Mouse (Mus musculus) skeletal muscle tissue, postnatal 0 days (tissue): ENCODE measurements around the gene Olfr119. TPM values are rescaled to one million over a fixed set of nuclear protein-coding genes. Genes with fewer than 3 reads are reported as not detected.

Experiments
- polyA plus RNA-seq: library from polyadenylated mRNA; unstranded; fragments of >200 nt; fragmentation: Nextera tagmentation; extraction: Ambion mirVana; gene quantifications from 2 replicates; pipeline ENCODE4 v1.2.1, GENCODE M21; 2015

Olfr119 gene
- polyA plus RNA-seq: not detected in 2 replicates

DNA sequence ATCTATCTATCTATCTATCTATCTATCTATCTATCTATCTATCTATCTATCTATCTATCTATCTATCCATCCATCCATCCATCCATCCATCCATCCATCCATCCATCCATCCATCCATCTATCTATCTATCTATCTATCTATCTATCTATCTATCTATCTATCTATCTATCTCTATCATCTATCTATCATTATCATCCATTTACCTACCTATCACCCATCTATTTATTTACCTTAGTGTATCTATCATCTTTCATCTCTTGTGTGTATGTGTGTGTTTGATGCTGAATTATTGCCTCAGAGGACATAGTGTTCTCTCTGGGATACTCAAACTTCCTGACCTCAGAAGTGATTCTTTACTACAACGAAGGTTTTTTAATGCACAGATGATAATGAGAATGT lies at the start of gene Olfr119:
Gene Olfr119 (plus strand): TSS at position 301 of the 400 bp plus-strand sequence.

DNA sequence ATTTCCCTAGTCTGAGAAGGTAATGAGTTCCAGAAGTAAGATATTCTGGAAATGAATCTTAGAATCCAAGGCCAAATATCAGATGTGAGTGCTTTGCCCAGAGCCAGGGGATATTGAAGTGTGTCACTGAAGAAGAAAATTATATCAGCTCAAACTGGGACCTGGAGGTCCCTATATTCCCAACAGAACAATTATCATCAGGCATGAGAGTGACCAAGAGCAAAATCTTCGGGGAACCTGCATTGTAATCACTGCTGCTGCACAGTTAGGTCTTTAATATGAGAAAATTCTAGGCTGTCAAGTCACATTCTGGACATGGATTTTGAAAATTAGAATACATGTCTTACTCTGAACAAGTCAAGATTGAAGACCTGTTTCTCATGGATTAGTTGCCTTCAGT lies 32.7 kb upstream of the Olfr119 start, which contains the start of gene Olfr117:
Gene Olfr117 (minus strand): TSS at position 101 of the 400 bp plus-strand sequence.

DNA sequence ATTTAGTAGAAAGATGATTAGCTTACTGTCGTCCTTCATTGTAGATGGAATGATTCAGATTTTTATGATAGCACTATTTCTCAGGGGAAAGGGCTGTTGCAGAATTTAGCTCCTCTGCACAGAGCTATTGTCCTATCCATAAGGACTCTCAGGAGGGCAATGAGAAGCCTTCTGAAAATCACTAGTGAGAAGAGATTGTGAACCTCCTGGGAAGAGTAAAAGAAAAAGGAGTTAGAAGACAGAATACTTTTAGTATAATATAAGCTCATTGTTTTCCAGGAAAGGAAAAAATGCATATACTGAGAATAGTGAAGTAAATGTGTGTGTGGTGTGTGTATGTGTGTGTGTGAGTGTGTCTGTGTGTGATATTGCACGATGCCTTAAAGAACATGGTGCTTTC lies 29.7 kb upstream of the Olfr119 start, which contains the start of gene Olfr118:
Gene Olfr118 (plus strand): TSS at position 301 of the 400 bp plus-strand sequence.

DNA sequence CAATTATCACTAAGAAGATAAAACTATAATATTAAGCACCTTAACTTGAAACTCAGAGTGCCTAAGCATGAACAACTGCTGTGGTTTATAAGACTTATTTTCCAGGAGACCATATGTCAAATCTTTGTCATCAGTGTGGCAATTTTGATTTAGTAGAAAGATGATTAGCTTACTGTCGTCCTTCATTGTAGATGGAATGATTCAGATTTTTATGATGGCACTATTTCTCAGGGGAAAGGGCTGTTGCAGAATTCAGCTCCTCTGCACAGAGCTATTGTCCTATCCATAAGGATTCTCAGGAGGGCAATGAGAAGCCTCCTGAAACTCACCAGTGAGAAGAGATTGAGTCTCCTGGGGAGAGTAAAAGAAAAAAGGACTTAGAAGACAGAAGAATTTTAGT lies 25.1 kb downstream of the Olfr119 start, which contains the start of gene Olfr120:
Gene Olfr120 (plus strand): TSS at position 301 of the 400 bp plus-strand sequence.

Other genes starting within 250 kb of the Olfr119 start
- gene Olfr109, start 237.6 kb upstream of the Olfr119 start, polyA plus RNA-seq: not detected in 2 replicates
- gene H2-M2, start 213.0 kb upstream of the Olfr119 start, polyA plus RNA-seq: not detected in 2 replicates
- gene Olfr110, start 204.1 kb upstream of the Olfr119 start, polyA plus RNA-seq: not detected in 2 replicates
- not detected in 2 replicates for gene Olfr111, start 188.5 kb upstream of the Olfr119 start, polyA plus RNA-seq
- gene Olfr112, start 127.1 kb upstream of the Olfr119 start, polyA plus RNA-seq: not detected in 2 replicates
- gene Olfr113, start 118.9 kb upstream of the Olfr119 start, polyA plus RNA-seq: not detected in 2 replicates
- gene Olfr114, start 103.8 kb upstream of the Olfr119 start, polyA plus RNA-seq: not detected in 2 replicates
- not detected in 2 replicates for gene Olfr115, start 69.5 kb upstream of the Olfr119 start, polyA plus RNA-seq
- gene Olfr116, start 69.4 kb upstream of the Olfr119 start, polyA plus RNA-seq: not detected in 2 replicates
- gene Olfr117, start 32.8 kb upstream of the Olfr119 start, polyA plus RNA-seq: not detected in 2 replicates
- gene Olfr118, start 29.6 kb upstream of the Olfr119 start, polyA plus RNA-seq: not detected in 2 replicates
- not detected in 2 replicates for gene Olfr120, start 25.2 kb downstream of the Olfr119 start, polyA plus RNA-seq
- not detected in 2 replicates for gene Olfr121, start 52.3 kb downstream of the Olfr119 start, polyA plus RNA-seq
- gene Olfr122, start 72.0 kb downstream of the Olfr119 start, polyA plus RNA-seq: not detected in 2 replicates
- not detected in 2 replicates for gene Olfr123, start 97.0 kb downstream of the Olfr119 start, polyA plus RNA-seq
- gene Olfr124, start 103.3 kb downstream of the Olfr119 start, polyA plus RNA-seq: not detected in 2 replicates
- gene Olfr125, start 136.4 kb downstream of the Olfr119 start, polyA plus RNA-seq: not detected in 2 replicates
- not detected in 2 replicates for gene Olfr126, start 150.9 kb downstream of the Olfr119 start, polyA plus RNA-seq
- gene Olfr127, start 203.9 kb downstream of the Olfr119 start, polyA plus RNA-seq: not detected in 2 replicates
- not detected in 2 replicates for gene Olfr128, start 224.0 kb downstream of the Olfr119 start, polyA plus RNA-seq